Mouse (Mus musculus) myocyte (in vitro differentiated cells): ENCODE measurements around the gene Dnah6.

ENCODE experiments used
- CEBPB ChIP-seq: IDR thresholded peaks from 2 replicates; pipeline ENCODE4 v1.6.1; 2011; ENCODE audit warnings: mild to moderate bottlenecking, moderate library complexity; ENCODE audit not compliant: poor library complexity, insufficient read depth, severe bottlenecking
- MAX ChIP-seq: IDR thresholded peaks from one replicate; pipeline ENCODE4 v1.6.1; 2011; ENCODE audit warnings: low read depth, mild to moderate bottlenecking, control low read depth
- POLR2A ChIP-seq: IDR thresholded peaks from one replicate; pipeline ENCODE4 v1.6.1; 2011; ENCODE audit warnings: low read depth, mild to moderate bottlenecking, control low read depth, moderate library complexity; ENCODE audit not compliant: insufficient read length
- POLR2AphosphoS2 ChIP-seq: IDR thresholded peaks from one replicate; pipeline ENCODE4 v1.6.1; 2011; ENCODE audit warnings: low read depth, control low read depth; ENCODE audit not compliant: insufficient read length
- REST ChIP-seq: IDR thresholded peaks from one replicate; pipeline ENCODE4 v1.6.1; 2011; ENCODE audit warnings: mild to moderate bottlenecking, control low read depth, moderate library complexity; ENCODE audit not compliant: insufficient read depth, insufficient read length
- SRF ChIP-seq: IDR thresholded peaks from one replicate; pipeline ENCODE4 v1.6.1; 2011; ENCODE audit warnings: low read depth; ENCODE audit not compliant: control insufficient read depth, insufficient read length
- TCF12 ChIP-seq: IDR thresholded peaks from one replicate; pipeline ENCODE4 v1.6.1; 2011; ENCODE audit warnings: mild to moderate bottlenecking, control low read depth; ENCODE audit not compliant: poor library complexity, insufficient read depth, severe bottlenecking
- TCF3 ChIP-seq: IDR thresholded peaks from one replicate; pipeline ENCODE4 v1.6.1; 2011; ENCODE audit warnings: low read depth, control low read depth; ENCODE audit not compliant: insufficient read length
- USF1 ChIP-seq: IDR thresholded peaks from one replicate; pipeline ENCODE4 v1.6.1; 2011; ENCODE audit warnings: low read depth, mild to moderate bottlenecking, control low read depth, moderate library complexity

DNA sequence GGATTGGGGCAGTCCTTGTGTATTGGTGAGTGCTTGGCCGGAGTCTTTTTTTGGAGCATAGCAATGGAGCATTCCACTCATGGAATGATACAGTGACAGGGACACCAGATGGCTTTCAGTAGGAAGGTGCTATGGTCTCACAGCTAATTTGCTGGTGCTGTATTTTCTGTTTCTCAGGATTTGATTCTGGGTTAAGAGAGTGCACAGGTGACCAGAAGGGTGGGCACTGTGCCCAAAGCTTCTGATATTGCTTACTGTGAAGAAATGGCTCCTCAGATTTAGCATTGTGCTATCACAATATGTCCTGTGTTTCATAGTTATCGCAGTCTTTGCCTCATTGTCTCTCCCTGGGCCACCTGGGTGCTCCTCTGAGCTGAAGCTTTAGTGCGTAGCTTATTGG lies 47.9 kb upstream of the Dnah6 start:
- no peak for TF ChIP-seq TCF12
- TF ChIP-seq POLR2A: no peak
- no peak for TF ChIP-seq REST
- TF ChIP-seq POLR2AphosphoS2: no peak
- no peak for TF ChIP-seq SRF
- no peak for TF ChIP-seq USF1
- TF ChIP-seq CEBPB: no peak
- no peak for TF ChIP-seq TCF3
- TF ChIP-seq MAX: no peak
